Mouse (Mus musculus): ENCODE data around the gene Morc3. TPM values are rescaled to one million over a fixed set of nuclear protein-coding genes. Genes with fewer than 3 reads are reported as not detected.
A peak's percentile ranks its signal among the peaks of the same experiment; 100 is the strongest.

The Morc3 gene
- polyA plus RNA-seq, 2 experiments from 2014 or later = 71.8 to 98.2 TPM

DNA sequence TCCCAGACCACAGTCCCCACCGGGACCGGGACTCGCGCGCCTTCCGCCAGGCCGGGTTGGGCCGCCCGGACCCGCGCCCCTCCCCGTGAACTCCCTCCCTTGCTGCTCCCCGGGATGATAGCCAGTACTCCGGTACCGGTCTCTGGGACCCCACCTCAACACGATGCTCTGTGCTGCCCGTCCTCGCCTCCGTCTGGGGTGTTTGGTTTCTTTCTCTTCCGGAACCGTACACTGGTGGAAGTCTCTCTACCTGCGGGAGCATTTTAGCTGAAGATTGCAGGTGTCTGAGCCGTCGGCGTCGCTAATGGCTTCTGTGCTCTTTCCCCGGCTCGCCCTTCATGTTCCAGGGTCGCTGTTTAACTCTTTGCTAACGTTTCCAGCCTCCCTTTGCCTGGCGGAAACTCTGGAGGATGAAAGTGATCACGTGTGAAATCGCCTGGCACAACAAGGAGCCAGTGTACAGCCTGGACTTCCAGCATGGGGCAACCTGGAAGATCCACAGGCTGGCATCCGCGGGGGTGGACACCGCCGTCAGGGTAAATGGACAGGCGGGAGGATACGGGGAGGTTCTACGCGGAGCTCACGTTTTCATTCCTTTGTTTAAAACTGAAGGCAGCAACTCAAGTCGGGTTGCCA lies 52.3 kb downstream of the Morc3 start:
- peak; percentile 43 for ATAC-seq

DNA sequence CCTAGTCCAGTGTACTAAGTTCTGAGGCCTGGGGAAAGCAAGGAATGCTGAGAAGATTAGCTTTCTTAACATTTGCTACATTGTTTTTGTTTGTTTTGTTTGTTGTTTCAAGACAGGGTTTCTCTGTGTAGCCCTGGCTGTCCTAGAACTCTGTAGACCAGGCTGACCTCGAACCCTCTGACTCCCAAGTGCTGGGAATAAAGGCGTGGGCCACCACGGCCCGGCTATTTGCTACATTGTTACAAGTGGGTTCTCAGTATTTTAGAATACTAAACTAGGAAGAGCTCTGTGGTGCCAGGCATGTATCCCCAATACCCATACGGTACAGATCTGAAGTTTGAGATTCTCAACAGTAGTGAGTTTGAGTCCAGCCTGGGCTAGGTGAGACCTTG lies 52.8 kb downstream of the Morc3 start:
- no peak for ATAC-seq

DNA sequence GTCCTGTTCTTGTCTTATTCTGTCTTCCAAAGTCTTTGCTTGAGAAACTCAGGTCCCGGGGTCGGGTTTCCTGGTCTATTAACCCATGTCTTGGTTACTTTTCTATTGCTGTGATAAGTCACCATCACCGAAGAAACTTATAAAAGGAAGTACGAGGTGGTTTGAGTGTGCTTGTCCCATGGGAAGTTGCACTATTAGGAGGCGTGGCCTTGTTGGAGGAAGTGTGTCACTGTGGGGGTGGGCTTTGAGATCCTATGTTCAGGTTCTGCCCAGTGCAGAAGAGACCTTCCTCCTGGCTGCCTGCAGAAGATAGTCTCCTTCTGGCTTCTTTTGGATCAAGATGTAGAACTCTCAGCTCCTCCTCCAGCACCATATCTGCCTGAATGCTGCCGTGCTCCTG lies 56.6 kb downstream of the Morc3 start:
- no peak for ATAC-seq

DNA sequence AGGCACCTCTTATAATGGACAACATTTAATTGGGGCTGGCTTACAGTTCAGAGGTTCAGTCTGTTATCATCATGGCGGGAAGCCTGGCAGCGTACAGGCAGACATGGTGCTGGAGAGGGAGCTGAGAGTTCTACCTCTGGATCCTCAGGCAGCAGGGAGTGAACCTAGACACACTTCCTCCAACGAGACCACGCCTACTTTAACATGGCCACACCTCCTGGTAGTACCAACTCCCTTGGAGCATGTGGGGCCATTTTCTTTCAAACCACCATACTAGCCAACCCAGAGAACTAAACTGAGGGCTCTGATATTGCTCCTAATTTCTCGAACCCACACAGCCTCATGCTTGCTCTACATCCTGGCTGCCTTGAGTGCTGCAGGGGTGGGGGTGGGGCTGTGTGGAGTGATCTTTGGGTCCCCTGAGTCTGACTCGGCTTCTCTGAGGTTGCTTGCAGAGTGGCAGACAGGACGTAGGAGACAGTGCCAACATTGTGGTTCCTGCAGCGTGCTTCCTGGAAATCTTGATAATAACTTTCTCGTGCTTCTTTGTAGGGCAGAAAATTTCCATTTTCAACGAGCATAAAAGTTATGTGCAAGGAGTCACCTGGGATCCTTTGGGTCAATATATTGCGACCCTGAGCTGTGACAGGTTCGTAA lies 59.2 kb downstream of the Morc3 start:
- ATAC-seq = peak; percentile 36

DNA sequence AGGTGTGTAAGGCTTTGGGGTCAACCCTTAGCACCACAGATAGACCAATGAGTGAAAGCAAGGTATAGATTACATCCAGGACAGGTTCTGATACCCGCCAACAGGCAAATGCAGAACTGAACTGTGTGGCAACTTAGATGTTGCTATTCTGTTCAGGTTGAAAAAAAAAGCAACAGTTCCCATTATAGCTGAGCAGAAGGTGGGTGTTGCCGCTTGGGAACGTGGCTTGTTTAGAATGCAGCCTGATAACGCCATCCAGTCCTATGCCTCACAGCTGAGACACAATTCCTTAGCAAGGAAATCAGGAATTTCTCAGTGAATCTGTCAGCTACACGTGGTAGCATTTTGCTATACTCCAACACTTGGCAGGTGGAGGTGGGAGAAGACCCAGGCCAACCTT lies 61.4 kb downstream of the Morc3 start:
- no peak for ATAC-seq

DNA sequence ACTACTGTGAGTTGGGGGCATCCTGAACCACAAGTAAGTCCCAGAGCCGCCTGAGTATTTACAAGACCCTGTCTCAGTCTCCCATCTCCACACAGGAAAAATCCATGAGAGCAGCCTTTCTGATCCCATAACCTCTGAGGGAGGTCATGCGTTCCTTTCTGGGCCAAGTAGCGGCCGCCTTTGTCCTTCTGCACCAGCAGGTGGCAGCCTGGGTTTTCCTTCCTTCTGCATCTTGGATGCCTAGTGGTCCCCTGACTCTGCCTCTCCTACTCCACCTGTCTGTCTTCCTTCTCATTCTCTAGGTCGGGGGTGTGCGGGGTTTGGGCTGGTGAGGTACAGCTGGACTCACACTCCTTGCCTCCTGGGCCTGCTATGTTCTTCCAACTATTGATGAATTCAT lies 71.1 kb downstream of the Morc3 start:
- no peak for ATAC-seq

DNA sequence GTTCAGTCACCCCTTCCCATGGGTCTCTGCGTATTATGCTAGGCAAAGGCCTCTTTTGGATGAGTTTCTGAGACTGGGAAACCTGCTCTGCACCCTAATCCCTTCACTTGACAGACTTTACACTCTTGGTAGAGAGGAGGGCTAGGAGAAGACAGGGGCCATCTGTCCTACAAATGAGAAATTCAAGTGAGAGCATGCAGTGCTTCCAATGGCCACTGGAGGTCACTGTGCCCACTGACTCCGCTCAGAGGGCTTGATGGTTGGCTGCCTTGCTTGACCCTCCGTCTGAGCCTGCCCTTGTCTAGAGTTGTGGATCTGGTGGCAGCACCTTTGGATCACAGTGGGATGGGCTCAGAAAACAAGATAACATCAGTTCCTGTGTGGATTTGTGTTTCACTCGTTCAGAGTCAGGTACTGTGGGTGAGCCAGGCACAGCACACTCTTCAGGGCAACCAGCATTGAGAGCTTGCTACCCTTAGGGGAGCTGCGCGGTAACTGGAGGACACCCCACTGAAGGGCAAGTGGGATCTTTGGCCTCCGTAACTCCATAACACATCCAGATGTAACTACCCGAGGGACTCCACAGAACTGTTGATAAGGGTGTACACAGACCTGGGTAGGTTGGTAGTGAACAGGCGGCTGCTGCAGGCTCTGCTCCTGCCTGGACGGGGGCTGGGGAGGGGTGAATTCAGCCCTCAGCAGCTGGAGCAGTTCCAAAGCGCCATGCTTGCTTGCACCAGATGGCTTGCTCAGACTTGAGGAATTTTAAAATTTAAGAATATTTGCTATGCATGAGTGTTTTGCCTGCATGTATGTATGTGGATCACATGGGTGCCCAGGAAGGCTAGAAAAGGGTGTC lies 74.5 kb downstream of the Morc3 start:
- ATAC-seq = peak; percentile 53

DNA sequence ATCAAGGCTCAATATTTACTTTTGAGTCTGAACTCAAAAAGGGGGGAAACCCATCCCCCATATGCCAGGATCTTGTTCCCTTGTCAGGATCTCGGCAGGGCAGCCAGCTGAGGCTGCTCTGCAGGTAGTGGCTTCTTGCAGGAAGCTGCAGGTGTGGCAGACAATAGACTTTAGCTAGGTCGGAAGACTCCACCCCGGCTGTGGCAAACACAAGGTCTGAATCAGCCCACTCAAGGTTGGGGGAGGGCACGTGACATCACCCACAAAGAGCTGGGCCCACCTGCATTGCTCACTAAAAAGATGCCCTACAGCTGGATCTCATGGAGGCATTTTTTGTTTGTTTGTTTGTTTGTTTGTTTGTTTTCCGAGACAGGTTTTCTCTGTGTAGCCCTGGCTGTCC lies 75.8 kb downstream of the Morc3 start:
- ATAC-seq = peak; percentile 40

DNA sequence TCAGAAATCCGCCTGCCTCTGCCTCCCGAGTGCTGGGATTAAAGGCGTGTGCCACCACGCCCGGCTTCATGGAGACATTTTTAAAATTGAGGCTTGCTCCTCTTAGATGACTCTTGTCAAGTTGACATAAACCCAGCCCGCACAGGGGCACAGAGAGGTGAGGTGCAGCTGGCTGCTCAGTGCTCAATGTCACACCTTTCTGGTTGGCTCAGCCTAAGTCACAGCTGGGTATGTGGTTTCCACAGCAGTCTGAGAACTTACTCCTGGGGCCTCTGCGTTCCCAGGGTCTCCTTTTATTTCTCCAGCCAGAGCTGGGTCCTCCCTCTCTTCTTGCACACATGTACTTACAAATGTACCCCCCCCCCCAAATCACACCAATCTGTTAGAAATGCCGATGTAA lies 76.3 kb downstream of the Morc3 start:
- no peak for ATAC-seq

DNA sequence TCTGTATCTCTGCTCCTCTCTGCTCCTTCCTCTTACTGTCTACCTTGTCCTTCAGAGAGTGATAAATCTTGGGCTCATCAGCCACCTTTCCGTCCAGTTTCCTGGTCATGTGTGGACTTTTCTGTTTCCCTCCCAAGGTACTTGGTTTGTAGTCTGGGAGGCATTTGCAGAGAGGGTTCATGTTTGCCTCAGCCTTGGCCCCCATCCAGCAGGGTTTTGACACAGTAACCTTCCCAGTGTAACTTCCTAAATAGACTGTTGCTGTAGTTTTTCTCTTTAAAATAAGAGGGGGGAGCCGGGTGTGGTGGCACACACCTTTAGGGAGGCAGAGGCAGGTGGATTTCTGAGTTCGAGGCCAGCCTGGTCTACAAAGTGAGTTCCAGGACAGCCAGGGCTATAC lies 78.0 kb downstream of the Morc3 start:
- no peak for ATAC-seq

DNA sequence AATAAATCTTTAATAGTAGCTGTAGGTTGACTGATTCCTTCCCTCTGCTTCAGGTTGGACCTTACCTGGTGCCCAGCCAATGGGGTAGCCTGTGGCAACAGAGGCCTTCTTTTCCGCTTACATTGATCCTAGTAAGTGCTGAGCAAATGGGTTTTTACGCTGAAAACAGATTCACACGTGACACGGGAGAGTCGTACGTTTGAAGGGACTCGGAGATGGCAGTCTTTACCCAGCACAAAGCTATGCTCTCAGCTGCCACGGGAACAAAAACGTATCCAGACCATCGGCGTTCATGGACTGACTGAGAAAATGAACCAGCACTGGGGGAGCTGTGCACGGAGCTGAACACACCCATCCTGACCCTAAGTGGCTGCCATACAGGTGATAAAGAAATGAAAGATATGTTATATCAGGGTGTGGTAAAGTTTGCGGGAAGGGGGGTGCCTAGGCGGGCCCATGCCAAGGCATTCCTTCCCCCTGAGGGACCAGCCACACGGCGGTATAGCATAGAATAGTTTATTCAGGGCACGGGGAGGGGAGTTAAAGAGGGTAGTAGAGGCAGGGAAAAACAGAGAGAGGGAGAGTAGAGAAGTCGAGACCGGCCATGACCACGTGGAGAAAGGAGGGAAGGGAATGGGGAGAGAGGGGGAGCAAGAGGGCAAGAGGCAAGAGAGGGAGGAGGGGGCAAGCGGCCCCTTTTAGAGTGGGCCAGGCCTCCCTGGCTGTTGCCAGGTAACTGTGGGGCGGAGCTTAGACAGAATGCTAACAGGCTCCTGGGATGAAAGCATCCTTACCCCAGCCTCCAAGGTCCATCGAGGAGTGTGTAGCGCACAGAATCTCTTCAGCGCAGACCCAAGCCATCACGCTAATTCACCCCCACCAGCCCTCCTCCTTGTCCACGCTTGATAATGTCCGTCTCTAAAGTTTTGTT lies 79.1 kb downstream of the Morc3 start:
- no peak for ATAC-seq

DNA sequence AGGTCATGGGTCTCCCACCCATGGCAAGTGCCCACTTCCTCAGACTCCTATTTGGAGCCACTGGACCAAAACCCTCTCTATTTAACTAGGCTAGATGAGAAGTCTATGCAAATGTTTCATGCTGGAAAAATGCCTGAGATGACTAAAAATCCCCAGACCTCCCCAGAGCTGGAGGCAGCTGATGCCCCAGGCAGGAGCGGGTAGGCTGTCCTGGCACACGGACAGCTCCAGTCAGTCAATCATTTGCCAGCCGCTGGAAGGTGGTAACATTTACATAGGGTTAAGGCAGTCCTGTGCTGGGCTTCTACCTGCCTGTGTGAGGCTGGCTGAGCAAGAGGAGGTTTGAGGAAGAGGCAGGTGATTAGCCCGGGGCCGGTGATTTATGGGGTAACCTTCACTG lies 80.2 kb downstream of the Morc3 start:
- ATAC-seq = no peak

DNA sequence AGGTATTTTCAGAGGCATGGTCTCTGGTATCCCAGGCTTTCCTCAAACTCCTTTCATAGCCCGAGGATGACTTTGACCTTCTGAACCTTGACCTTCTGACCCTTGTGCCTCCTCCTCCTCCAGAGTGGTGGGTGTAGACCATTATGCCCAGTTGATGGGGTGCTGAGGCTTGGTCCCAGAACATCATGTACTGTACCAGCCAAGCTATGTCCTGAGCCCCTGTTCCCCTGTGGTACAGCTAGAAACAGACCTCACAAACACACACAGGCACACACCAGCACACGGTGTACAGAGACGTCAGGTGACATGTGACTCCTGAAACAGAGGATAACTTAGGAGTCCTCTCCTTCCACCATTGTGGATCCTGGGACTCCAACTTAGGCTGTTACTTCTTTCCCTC lies 80.9 kb downstream of the Morc3 start:
- ATAC-seq = no peak

DNA sequence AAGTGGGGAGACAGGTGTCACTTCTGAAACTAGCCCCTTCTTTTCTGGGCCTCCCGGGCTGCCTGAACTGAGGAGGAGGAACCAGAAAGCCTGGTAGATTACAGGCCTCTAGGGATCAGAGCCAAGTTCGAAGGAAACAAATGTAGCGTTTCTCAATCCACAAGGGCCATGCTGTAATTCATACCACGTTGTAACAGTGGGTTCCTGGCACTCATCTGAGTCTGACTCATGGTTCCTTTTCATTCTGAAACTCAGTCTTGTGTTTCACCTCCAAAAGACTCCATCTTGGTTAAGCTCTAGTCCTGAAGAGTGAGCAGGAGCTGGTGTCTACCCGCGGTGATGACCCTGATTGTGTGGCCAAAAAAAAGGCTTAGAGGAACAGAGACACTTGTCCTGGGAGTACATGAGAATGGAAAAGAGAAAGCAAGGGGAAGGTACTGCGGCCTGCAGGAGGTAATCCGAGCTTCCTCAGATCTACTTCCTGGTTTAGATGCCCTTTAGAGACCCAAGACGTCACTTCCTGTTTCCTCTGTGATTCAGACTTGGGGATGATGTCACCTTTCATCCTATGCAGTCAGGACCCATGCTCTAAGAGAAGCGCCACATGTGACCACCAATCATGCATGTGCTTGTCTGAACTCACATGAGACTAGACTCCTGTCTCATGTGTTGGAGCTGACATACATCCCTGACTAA lies 82.1 kb downstream of the Morc3 start:
- ATAC-seq = peak; percentile 42

DNA sequence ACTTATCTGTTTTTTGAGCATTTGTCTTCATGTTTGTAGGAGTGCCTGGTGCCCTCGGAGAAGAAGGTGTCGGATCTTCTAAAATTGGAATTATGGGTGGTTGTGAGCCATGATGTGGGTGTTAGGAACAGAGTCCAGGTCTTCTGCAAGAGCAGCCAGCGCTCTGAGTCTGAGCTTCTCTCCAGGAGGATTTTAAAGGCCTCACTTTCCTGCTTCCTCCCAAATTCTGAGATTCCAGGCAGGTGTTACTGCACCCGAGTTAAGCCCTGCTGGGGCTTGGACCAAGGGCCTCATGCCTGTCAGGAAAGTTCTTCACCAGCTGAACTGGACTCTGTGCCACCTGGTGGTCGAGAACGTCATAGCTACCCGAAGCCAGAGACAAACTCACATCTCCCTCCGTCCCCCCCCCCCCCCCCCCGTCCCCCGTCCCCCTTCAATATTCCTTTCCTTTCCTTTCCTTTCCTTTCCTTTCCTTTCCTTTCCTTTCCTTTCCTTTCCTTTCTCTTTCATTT lies 83.5 kb downstream of the Morc3 start:
- no peak for ATAC-seq

DNA sequence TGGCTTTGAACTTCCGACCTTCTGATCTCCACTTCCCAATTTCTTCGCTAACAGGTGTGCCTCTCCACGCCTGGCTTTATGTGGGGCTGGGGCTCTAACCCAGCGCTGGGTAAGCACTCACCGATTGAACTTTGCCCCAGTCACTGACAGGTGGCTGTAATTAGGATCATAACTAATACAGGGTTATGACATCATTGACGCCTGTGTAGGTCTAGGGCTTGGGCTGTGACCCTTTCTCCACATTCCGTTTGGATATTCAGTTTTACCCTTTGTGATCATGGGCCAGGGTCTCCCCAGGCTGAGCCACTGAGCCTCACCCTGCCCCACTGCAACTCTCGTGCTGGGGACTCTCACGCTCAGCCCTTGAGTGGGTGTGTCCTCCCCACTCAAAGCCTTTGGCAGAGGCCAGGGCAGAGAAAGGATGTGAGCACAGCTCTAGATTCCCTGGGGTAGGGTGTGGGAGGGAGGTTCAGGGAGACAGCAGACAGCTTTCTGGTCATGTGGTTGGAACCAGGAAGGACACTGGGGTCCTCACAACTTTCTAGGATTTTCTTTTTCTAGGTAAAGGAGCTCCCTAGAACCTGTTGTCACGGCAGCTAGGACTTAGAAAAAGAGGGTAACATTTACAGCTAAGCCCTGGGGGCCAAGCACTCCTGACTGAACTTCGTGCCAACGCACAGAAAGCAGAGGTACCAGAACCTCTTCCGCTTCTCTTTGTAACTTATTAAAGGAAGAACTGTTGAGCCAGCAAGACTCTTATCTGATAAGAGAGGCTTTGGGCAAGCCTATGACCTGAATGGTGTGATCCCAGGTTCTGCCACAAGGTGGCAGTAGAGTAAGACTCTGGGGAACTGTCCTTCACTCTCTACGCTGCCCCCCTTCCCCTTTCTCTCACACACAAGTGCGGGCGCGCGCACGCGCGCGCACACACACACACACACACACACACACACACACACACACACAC lies 86.1 kb downstream of the Morc3 start:
- peak; percentile 82 for ATAC-seq

DNA sequence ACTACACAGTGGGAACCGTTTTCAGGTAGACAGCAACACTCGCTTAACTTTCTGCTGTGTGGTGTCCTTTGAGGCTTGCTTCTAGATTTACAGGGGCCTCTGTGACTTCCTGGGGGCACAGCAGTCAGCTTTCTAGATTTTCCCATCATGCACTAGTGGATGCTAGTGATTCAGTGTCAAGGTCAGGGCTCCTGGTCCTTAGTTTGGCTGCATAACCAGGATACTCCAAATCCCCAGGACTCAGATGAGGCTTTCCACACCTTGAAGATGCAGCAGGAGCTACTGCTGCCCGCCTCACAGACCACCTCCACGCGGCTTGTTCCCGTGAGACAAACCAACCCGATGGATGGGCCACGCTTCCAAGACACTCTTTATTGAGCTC lies 86.7 kb downstream of the Morc3 start:
- no peak for ATAC-seq

DNA sequence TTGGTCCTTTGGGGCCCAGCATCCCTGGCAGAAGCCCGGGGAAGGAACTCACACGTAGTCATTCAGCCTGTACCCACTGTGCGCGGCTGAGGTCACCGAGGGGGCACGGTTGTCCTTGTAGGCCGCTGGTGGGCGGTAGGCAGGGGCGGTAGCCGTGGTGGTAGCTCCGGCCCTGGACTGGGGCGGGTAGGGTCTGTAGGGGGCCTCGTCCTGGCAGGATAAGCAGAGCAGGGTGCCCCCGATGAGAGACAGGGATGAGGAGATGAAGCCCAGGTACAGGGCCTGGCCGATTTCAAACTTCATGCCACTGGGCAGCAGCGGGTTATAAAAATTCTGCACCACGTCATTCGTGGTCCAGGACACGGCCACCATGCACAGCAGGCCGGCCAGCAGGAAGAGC lies 87.3 kb downstream of the Morc3 start:
- no peak for ATAC-seq

DNA sequence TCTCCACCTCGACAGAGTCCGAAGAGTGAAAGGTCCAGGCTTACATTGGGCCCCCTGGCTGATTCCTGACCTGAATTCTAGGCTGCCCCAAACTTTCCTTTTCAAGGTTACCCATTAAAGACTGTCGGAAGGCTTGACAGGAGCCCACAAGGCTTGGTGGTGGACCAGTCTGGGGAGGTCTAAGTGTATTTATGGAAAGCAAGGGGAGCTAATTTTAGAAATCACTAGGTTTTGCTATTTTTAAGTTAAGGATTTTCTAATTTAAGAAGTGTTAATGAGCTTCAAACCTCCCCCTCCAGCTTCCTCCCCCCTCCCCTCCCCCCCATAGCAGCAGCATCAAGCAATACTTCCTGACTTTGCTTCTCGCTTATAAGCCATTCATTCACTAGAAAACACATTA lies 88.8 kb downstream of the Morc3 start:
- no peak for ATAC-seq

DNA sequence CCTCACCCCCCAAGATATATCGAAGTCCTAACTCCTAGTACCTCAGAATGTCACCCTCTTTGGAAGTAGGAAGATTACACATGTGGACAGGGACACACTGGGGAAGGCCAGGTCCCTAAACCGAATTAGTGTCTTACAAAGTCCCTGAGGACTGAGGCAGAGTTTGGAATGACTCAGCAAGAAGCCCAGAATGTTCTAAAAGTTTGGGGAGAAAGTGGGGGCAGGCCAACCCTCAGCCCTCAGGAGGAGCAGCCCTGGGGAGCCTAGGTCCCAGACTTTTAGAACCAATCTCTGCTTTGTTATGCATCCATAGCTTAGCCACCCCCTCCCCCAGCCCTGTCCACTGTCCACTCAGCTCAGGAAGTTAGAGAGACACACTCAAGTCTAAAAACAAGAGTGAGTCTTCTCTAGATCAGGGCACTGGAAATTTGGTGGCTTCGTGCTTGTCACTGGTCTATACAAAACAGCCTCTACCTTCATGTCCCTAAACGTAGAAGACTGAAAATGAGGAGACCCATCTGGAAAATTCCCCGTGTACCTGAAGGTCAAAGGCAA lies 91.0 kb downstream of the Morc3 start:
- ATAC-seq = no peak

All from activated CD4-positive, CD25-positive, alpha-beta regulatory T cell, adult 4 months (primary cell).